Mouse (Mus musculus): Measurements from ENCODE around the gene Rilp. TPM values are rescaled to one million over a fixed set of nuclear protein-coding genes. Genes with fewer than 3 reads are reported as not detected.

The Rilp gene
- polyA plus RNA-seq, 1 experiment: 1.7 TPM

- Histone ChIP-seq H3K4me3 (ENCODE audit: insufficient read depth, low read length) (peak within 1 kb of the TSS; percentile 93), H3K27ac (ENCODE audit: insufficient read depth, low read length) (no peak within 1 kb of the TSS), H3K4me1 (ENCODE audit: control insufficient read depth, insufficient read depth, low read length) (peaks cover 3% of the 10 kb centered on the region)
- TF ChIP-seq CTCF (IDR thresholded peaks at IDR 0.05; ENCODE audit: borderline replicate concordance, insufficient read depth, low read length) (no peak), POLR2A (IDR thresholded peaks at IDR 0.05; ENCODE audit: low read depth, low read length) (peak; percentile 84)
Measured at GRCm38 (mm10) chr11:75486601-75487285, 23.2 kb upstream of the Rilp start, which contains the start of gene Prpf8. Gene Prpf8, plus strand, starts transcription at chr11:75486816.

GRCm38 (mm10) chr11:75487496-75487895 is 22.4 kb upstream of the Rilp start:
- Histone ChIP-seq H3K4me1 (ENCODE audit: control insufficient read depth, insufficient read depth, low read length) (peaks cover 3% of the 10 kb centered on the region), H3K4me3 (ENCODE audit: insufficient read depth, low read length) (peak overlapping the region; percentile 93), H3K27ac (ENCODE audit: insufficient read depth, low read length) (no peak overlapping the region)
- TF ChIP-seq POLR2A (IDR thresholded peaks at IDR 0.05; ENCODE audit: low read depth, low read length) (no peak), CTCF (IDR thresholded peaks at IDR 0.05; ENCODE audit: borderline replicate concordance, insufficient read depth, low read length) (no peak)

GRCm38 (mm10) chr11:75494296-75495049 is 15.4 kb upstream of the Rilp start:
- Histone ChIP-seq H3K4me3 (ENCODE audit: insufficient read depth, low read length) (no peak overlapping the region), H3K27ac (ENCODE audit: insufficient read depth, low read length) (no peak overlapping the region), H3K4me1 (ENCODE audit: control insufficient read depth, insufficient read depth, low read length) (0 out of 2 replicates have a peak, but pooled peaks cover 2% of the 10 kb centered on the region)
- TF ChIP-seq POLR2A (IDR thresholded peaks at IDR 0.05; ENCODE audit: low read depth, low read length): no peak
- no peak for TF ChIP-seq CTCF (IDR thresholded peaks at IDR 0.05; ENCODE audit: borderline replicate concordance, insufficient read depth, low read length)

- TF ChIP-seq CTCF (IDR thresholded peaks at IDR 0.05; ENCODE audit: borderline replicate concordance, insufficient read depth, low read length) (no peak), POLR2A (IDR thresholded peaks at IDR 0.05; ENCODE audit: low read depth, low read length) (no peak)
- Histone ChIP-seq H3K27ac (ENCODE audit: insufficient read depth, low read length) (no peak overlapping the region), H3K4me3 (ENCODE audit: insufficient read depth, low read length) (no peak overlapping the region), H3K4me1 (ENCODE audit: control insufficient read depth, insufficient read depth, low read length) (0 out of 2 replicates have a peak, but pooled peaks cover 2% of the 10 kb centered on the region)
Measured at GRCm38 (mm10) chr11:75498126-75498525, 11.8 kb upstream of the Rilp start.

GRCm38 (mm10) chr11:75508162-75508561 is 1.7 kb upstream of the Rilp start:
- TF ChIP-seq POLR2A (IDR thresholded peaks at IDR 0.05; ENCODE audit: low read depth, low read length) (no peak), CTCF (IDR thresholded peaks at IDR 0.05; ENCODE audit: borderline replicate concordance, insufficient read depth, low read length) (no peak)
- Histone ChIP-seq H3K27ac (ENCODE audit: insufficient read depth, low read length) (no peak overlapping the region), H3K4me1 (ENCODE audit: control insufficient read depth, insufficient read depth, low read length) (peaks cover 9% of the 10 kb centered on the region), H3K4me3 (ENCODE audit: insufficient read depth, low read length) (no peak overlapping the region)

- Histone ChIP-seq H3K4me3 (ENCODE audit: insufficient read depth, low read length) (no peak overlapping the region), H3K27ac (ENCODE audit: insufficient read depth, low read length) (no peak overlapping the region), H3K4me1 (ENCODE audit: control insufficient read depth, insufficient read depth, low read length) (peaks cover 9% of the 10 kb centered on the region)
- TF ChIP-seq CTCF (IDR thresholded peaks at IDR 0.05; ENCODE audit: borderline replicate concordance, insufficient read depth, low read length) (no peak), POLR2A (IDR thresholded peaks at IDR 0.05; ENCODE audit: low read depth, low read length) (no peak)
Measured at GRCm38 (mm10) chr11:75508904-75509303, 990 bp upstream of the Rilp start.

GRCm38 (mm10) chr11:75510627-75510993 is 716 bp downstream of the Rilp start:
- Histone ChIP-seq H3K4me1 (ENCODE audit: control insufficient read depth, insufficient read depth, low read length) (peaks cover 9% of the 10 kb centered on the region), H3K4me3 (ENCODE audit: insufficient read depth, low read length) (peak overlapping the region; percentile 7), H3K27ac (ENCODE audit: insufficient read depth, low read length) (peak overlapping the region; percentile 36; the same call in 1 of the 2 replicates)
- peak; percentile 85 for TF ChIP-seq CTCF (IDR thresholded peaks at IDR 0.05; ENCODE audit: borderline replicate concordance, insufficient read depth, low read length)
- peak; percentile 73 for TF ChIP-seq POLR2A (IDR thresholded peaks at IDR 0.05; ENCODE audit: low read depth, low read length)

- no peak for TF ChIP-seq CTCF (IDR thresholded peaks at IDR 0.05; ENCODE audit: borderline replicate concordance, insufficient read depth, low read length)
- TF ChIP-seq POLR2A (IDR thresholded peaks at IDR 0.05; ENCODE audit: low read depth, low read length): no peak
- Histone ChIP-seq H3K27ac (ENCODE audit: insufficient read depth, low read length) (no peak overlapping the region), H3K4me3 (ENCODE audit: insufficient read depth, low read length) (no peak overlapping the region), H3K4me1 (ENCODE audit: control insufficient read depth, insufficient read depth, low read length) (peaks cover 9% of the 10 kb centered on the region)
Measured at GRCm38 (mm10) chr11:75511213-75511612, 1.3 kb downstream of the Rilp start.

GRCm38 (mm10) chr11:75512301-75513018 is 2.6 kb downstream of the Rilp start:
- TF ChIP-seq POLR2A (IDR thresholded peaks at IDR 0.05; ENCODE audit: low read depth, low read length): no peak
- no peak for TF ChIP-seq CTCF (IDR thresholded peaks at IDR 0.05; ENCODE audit: borderline replicate concordance, insufficient read depth, low read length)
- Histone ChIP-seq H3K27ac (ENCODE audit: insufficient read depth, low read length) (no peak overlapping the region), H3K4me1 (ENCODE audit: control insufficient read depth, insufficient read depth, low read length) (peaks cover 9% of the 10 kb centered on the region), H3K4me3 (ENCODE audit: insufficient read depth, low read length) (no peak overlapping the region)
